Mouse (Mus musculus): ENCODE measurements around the gene Gpc4. TPM values are rescaled to one million over a fixed set of nuclear protein-coding genes. Genes with fewer than 3 reads are reported as not detected.
A peak's percentile ranks its signal among the peaks of the same experiment; 100 is the strongest.

Gpc4 gene
- 12.0 and 19.1 TPM in 2 replicates for total RNA-seq (2014; rRNA removed; ENCODE audit: low replicate concordance)
- 33.1 and 33.9 TPM in 2 replicates for polyA plus RNA-seq (2015; fragmentation: Nextera tagmentation; extraction: Ambion mirVana)

GRCm38 (mm10) chrX:52164738-52165554 lies at the start of gene Gpc4:
TSS of gene Gpc4 (minus strand) at chrX:52165252.
- no peak for TF ChIP-seq CTCF (IDR thresholded peaks at IDR 0.05; ENCODE audit: low read depth)
- ATAC-seq (ENCODE audit: insufficient read depth, low read depth) = peak; percentile 91
- 16% methylated on average over 40 of the region's 76 CpGs for WGBS
- H3K9ac ChIP-seq (replicated peaks; ENCODE audit: low read depth, low read length) = peak within 1 kb of the TSS; percentile 76
- no peaks in the 10 kb centered on the region for H3K9me3 ChIP-seq (replicated peaks; ENCODE audit: control insufficient read depth, low read length)
- H3K4me2 ChIP-seq (ENCODE audit: low read depth, low read length) = peak within 1 kb of the TSS; percentile 78
- no peaks in the 10 kb centered on the region for H3K27me3 ChIP-seq (ENCODE audit: control insufficient read depth, insufficient read depth, low read length)
- peak; percentile 74 for DNase-seq (ENCODE audit: low spot score)
- no peaks in the 10 kb centered on the region for H3K36me3 ChIP-seq (replicated peaks; ENCODE audit: control insufficient read depth, insufficient read depth, low read length)
- H3K4me3 ChIP-seq (ENCODE audit: low read depth, low read length) = peak within 1 kb of the TSS; percentile 58
- H3K27ac ChIP-seq (ENCODE audit: low read depth) = peak within 1 kb of the TSS; percentile 86
- H3K4me1 ChIP-seq (ENCODE audit: control insufficient read depth, insufficient read depth) = no peaks in the 10 kb centered on the region

- 58% methylated on average over 4 of the region's 4 CpGs for WGBS
- ATAC-seq (ENCODE audit: insufficient read depth, low read depth) = no peak
- no peak for DNase-seq (ENCODE audit: low spot score)
These were observed 47.8 kb upstream of the Gpc4 start for GRCm38 (mm10) chrX:52212846-52213245.

GRCm38 (mm10) chrX:52199836-52200235 lies 34.8 kb upstream of the Gpc4 start:
- no peak for ATAC-seq (ENCODE audit: insufficient read depth, low read depth)

More at GRCm38 (mm10) chrX:52212846-52213245, 47.8 kb upstream of the Gpc4 start:
- H3K4me1 ChIP-seq (ENCODE audit: control insufficient read depth, insufficient read depth) = no peaks in the 10 kb centered on the region
- no peak for TF ChIP-seq EP300 (IDR thresholded peaks at IDR 0.05; ENCODE audit: low read depth)
- no peak for TF ChIP-seq CTCF (IDR thresholded peaks at IDR 0.05; ENCODE audit: low read depth)
- H3K27ac ChIP-seq (ENCODE audit: low read depth) = no peak overlapping the region
- H3K36me3 ChIP-seq (replicated peaks; ENCODE audit: control insufficient read depth, insufficient read depth, low read length) = no peaks in the 10 kb centered on the region
- no peak overlapping the region for H3K4me3 ChIP-seq (ENCODE audit: low read depth, low read length)
- no peaks in the 10 kb centered on the region for H3K9me3 ChIP-seq (replicated peaks; ENCODE audit: control insufficient read depth, low read length)
- H3K4me2 ChIP-seq (ENCODE audit: low read depth, low read length) = no peak overlapping the region
- no peak overlapping the region for H3K9ac ChIP-seq (replicated peaks; ENCODE audit: low read depth, low read length)
- H3K27me3 ChIP-seq (ENCODE audit: control insufficient read depth, insufficient read depth, low read length) = no peaks in the 10 kb centered on the region

GRCm38 (mm10) chrX:52193311-52193968 lies 28.4 kb upstream of the Gpc4 start:
- H3K4me2 ChIP-seq (ENCODE audit: low read depth, low read length) = no peak overlapping the region; the same call in 1 of the 2 replicates
- 28% methylated on average over 4 of the region's 4 CpGs for WGBS
- H3K4me3 ChIP-seq (ENCODE audit: low read depth, low read length) = no peak overlapping the region
- no peak overlapping the region for H3K9ac ChIP-seq (replicated peaks; ENCODE audit: low read depth, low read length)
- no peaks in the 10 kb centered on the region for H3K9me3 ChIP-seq (replicated peaks; ENCODE audit: control insufficient read depth, low read length)
- no peaks in the 10 kb centered on the region for H3K4me1 ChIP-seq (ENCODE audit: control insufficient read depth, insufficient read depth)
- DNase-seq (ENCODE audit: low spot score) (no peak), ATAC-seq (ENCODE audit: insufficient read depth, low read depth) (0 out of 2 replicates have a peak, but pooled peaks have one; percentile 17)
- no peaks in the 10 kb centered on the region for H3K36me3 ChIP-seq (replicated peaks; ENCODE audit: control insufficient read depth, insufficient read depth, low read length)
- TF ChIP-seq EP300 (IDR thresholded peaks at IDR 0.05; ENCODE audit: low read depth) = no peak
- no peak for TF ChIP-seq CTCF (IDR thresholded peaks at IDR 0.05; ENCODE audit: low read depth)
- no peak overlapping the region for H3K27ac ChIP-seq (ENCODE audit: low read depth)
- no peaks in the 10 kb centered on the region for H3K27me3 ChIP-seq (ENCODE audit: control insufficient read depth, insufficient read depth, low read length)

More at GRCm38 (mm10) chrX:52199836-52200235, 34.8 kb upstream of the Gpc4 start:
- Histone ChIP-seq H3K27me3 (ENCODE audit: control insufficient read depth, insufficient read depth, low read length) (no peaks in the 10 kb centered on the region), H3K4me3 (ENCODE audit: low read depth, low read length) (no peak overlapping the region), H3K9ac (replicated peaks; ENCODE audit: low read depth, low read length) (no peak overlapping the region), H3K27ac (ENCODE audit: low read depth) (no peak overlapping the region), H3K9me3 (replicated peaks; ENCODE audit: control insufficient read depth, low read length) (no peaks in the 10 kb centered on the region), H3K4me1 (ENCODE audit: control insufficient read depth, insufficient read depth) (no peaks in the 10 kb centered on the region), H3K36me3 (replicated peaks; ENCODE audit: control insufficient read depth, insufficient read depth, low read length) (no peaks in the 10 kb centered on the region), H3K4me2 (ENCODE audit: low read depth, low read length) (no peak overlapping the region)
- no peak for TF ChIP-seq EP300 (IDR thresholded peaks at IDR 0.05; ENCODE audit: low read depth)
- no peak for TF ChIP-seq CTCF (IDR thresholded peaks at IDR 0.05; ENCODE audit: low read depth)
- WGBS = 24% methylated on average over 6 of the region's 6 CpGs
- DNase-seq (ENCODE audit: low spot score) = no peak

GRCm38 (mm10) chrX:52189094-52189493 lies 24.0 kb upstream of the Gpc4 start:
- Histone ChIP-seq H3K4me3 (ENCODE audit: low read depth, low read length) (no peak overlapping the region), H3K27me3 (ENCODE audit: control insufficient read depth, insufficient read depth, low read length) (no peaks in the 10 kb centered on the region), H3K9ac (replicated peaks; ENCODE audit: low read depth, low read length) (no peak overlapping the region), H3K9me3 (replicated peaks; ENCODE audit: control insufficient read depth, low read length) (no peaks in the 10 kb centered on the region), H3K27ac (ENCODE audit: low read depth) (no peak overlapping the region), H3K4me1 (ENCODE audit: control insufficient read depth, insufficient read depth) (no peaks in the 10 kb centered on the region), H3K4me2 (ENCODE audit: low read depth, low read length) (no peak overlapping the region), H3K36me3 (replicated peaks; ENCODE audit: control insufficient read depth, insufficient read depth, low read length) (no peaks in the 10 kb centered on the region)
- TF ChIP-seq CTCF (IDR thresholded peaks at IDR 0.05; ENCODE audit: low read depth) (no peak), EP300 (IDR thresholded peaks at IDR 0.05; ENCODE audit: low read depth) (no peak)
- DNase-seq (ENCODE audit: low spot score) (no peak), ATAC-seq (ENCODE audit: insufficient read depth, low read depth) (no peak)
- WGBS = 19% methylated on average over 4 of the region's 4 CpGs

Measured in heart, postnatal 0 days (tissue).